Mouse (Mus musculus) kidney, postnatal 36 days (tissue): ENCODE results near the gene Tas1r1.
A peak's percentile ranks its signal among the peaks of the same experiment; 100 is the strongest.

Experiments used
- DNase-seq, 2 experiments: peaks; one replicate each; pipeline ENCODE4 v3.0.0; 2021 to 2022; ENCODE audit warnings: mixed read lengths in 2 of 2

Tas1r1 gene

DNA sequence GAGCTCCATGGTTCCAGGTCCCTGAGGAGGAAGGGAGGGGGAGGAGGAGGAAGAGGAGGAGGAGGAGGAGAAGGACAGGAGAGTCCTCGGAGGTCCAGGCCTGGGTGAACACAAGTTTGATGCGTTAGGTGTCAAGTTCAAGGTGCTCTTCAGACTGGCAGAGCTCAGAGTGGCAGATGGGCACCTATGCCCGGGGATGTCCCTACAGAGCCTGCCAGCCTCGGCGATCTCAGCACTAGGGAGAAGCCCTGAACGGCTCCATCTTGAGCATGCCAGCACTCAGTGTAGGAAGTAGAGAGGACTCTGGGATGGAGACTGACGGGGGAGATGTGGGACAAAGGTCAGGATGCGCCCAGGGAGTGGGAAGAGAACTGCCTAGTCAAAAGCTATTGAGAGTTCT lies 51.7 kb downstream of the Tas1r1 start:
- DNase-seq = no peak

DNA sequence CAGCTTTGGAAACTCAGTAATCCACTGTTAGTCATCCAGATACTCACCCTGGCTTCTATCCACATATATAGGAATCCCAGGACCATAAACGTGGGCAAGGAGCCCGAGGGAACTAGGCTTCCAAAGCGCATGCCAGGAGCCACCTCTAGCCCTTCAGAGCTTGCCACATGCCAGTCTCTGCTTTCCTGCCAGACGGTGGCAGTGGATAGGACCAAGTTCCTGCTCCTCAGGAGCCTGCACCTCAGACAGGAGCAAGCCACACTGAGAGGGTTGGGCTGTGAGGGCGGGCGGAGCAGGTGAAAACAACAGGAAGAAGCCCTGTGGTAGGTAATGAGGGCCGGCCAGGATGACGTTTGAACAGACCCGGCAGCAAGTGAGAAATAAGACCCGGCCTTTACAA lies 52.5 kb downstream of the Tas1r1 start:
- DNase-seq = peak; percentile 41 to 43

DNA sequence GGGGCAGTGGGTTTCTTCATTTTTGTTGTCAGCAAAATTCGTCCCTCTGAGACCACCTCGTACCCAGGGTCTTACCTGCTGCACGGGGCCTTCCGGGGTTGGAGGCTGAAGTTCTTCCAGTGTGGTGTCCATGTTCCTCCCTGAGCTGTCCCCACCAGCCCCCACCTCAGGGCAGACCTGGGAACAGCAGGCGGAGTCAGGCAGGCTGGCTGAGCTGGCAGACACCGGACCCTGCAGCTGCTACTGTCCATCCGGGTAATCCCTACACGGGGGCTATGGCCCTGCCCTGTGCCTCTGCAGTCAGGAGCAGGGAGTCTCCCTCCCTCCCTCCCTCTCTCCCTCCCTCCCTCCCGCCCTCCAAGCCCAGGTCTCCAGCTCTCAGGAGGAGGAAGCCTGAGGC lies 54.8 kb downstream of the Tas1r1 start:
- no peak for DNase-seq

- DNase-seq = no peak
Observed at GRCm38 (mm10) chr4:151983043-151983442, 55.3 kb downstream of the Tas1r1 start.

DNA sequence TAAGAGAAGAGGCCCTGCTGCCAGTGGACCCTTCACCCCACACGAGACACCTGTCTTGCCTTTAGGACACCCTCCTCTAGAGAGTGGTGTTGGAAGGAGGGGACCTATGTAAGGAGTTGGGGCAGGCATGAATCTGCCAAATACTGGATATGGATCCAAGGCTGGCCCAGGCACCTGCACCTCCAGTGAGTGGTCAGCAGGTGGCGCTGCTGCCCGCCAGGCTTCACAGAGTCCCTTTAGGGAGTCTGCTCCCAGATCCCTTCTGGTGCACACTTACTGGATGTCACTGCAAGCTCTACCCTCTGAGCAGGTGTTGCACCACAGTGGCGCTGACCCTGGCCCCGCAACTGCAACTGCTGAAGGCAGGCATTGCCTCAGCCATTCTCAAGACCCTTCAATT lies 57.0 kb downstream of the Tas1r1 start:
- DNase-seq = peak; percentile 78 to 88

DNA sequence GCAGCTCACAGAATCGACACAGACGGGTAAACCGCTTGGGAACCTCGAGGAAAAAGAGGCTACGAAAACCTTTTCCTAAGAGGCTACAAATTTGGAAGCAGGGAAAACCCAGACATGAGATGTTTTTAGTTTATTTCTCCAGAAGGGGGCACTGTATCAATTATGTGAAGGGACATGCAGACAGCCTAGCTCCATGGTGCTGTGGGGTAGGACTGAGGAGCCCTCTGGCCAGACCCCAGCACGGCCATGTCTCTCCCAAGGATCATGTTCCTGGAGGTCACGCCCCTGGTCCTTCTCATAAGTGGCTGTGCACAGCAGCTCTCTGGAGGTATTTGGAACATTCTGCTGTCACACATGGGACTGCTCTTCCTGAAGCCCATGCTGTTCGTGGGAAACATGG lies 57.7 kb downstream of the Tas1r1 start:
- DNase-seq = peak in 1 of 2 experiments; percentile 13
